Mouse (Mus musculus) embryonic facial prominence, embryonic 15.5 days (tissue): ENCODE results near the gene Plekhh2. TPM values are rescaled to one million over a fixed set of nuclear protein-coding genes. Genes with fewer than 3 reads are reported as not detected.

Source experiments
- ATAC-seq: fragments of 200-750 bp; cut with Nextera tagmentation; 2 replicates; pipeline ENCODE4 v1.8.0; 2017; ENCODE audit warnings: low read depth, moderate TSS enrichment; ENCODE audit not compliant: insufficient number of reproducible peaks, low FRiP score, low TSS enrichment
- H3K27ac ChIP-seq: fragments of 300-500 bp; sonication (generic); replicated peaks from 2 replicates; pipeline ENCODE4 v1.5.1; 2015; ENCODE audit warnings: mild to moderate bottlenecking, inconsistent platforms
- H3K27me3 ChIP-seq: fragments of 300-500 bp; sonication (generic); 2 replicates; pipeline ENCODE4 v1.6.1; 2015; ENCODE audit warnings: inconsistent platforms
- H3K36me3 ChIP-seq: fragments of 300-500 bp; sonication (generic); 2 replicates; pipeline ENCODE4 v1.6.1; 2015; ENCODE audit warnings: mild to moderate bottlenecking, inconsistent platforms
- H3K4me1 ChIP-seq: fragments of 300-500 bp; sonication (generic); 2 replicates; pipeline ENCODE4 v1.6.1; 2015; ENCODE audit warnings: inconsistent platforms
- H3K4me2 ChIP-seq: fragments of 300-500 bp; sonication (generic); replicated peaks from 2 replicates; pipeline ENCODE4 v1.6.1; 2015; ENCODE audit warnings: mild to moderate bottlenecking, inconsistent platforms
- H3K4me3 ChIP-seq: fragments of 300-500 bp; sonication (generic); replicated peaks from 2 replicates; pipeline ENCODE4 v1.5.1; 2015; ENCODE audit warnings: mild to moderate bottlenecking, inconsistent platforms
- H3K9ac ChIP-seq: fragments of 300-500 bp; sonication (generic); 2 replicates; pipeline ENCODE4 v1.6.1; 2015; ENCODE audit warnings: inconsistent platforms
- H3K9me3 ChIP-seq: fragments of 300-500 bp; sonication (generic); replicated peaks from 2 replicates; pipeline ENCODE4 v1.6.1; 2016; ENCODE audit warnings: inconsistent platforms
- WGBS: fragments of 180-500 bp; shearing (Covaris S2); methylation state at CpG from one replicate; pipeline ENCODE4 v1.1.7; 2015; 5-methylcytosine and 5-hydroxymethylcytosine counted together
- polyA plus RNA-seq: library from polyadenylated mRNA; unstranded; fragments of >200 nt; fragmentation: Nextera tagmentation; extraction: Ambion mirVana; gene quantifications from 2 replicates; pipeline ENCODE4 v1.2.1, GENCODE M21; 2015

The Plekhh2 gene
- polyA plus RNA-seq, 1 experiment from 2014 or later, result 8.9 TPM

DNA sequence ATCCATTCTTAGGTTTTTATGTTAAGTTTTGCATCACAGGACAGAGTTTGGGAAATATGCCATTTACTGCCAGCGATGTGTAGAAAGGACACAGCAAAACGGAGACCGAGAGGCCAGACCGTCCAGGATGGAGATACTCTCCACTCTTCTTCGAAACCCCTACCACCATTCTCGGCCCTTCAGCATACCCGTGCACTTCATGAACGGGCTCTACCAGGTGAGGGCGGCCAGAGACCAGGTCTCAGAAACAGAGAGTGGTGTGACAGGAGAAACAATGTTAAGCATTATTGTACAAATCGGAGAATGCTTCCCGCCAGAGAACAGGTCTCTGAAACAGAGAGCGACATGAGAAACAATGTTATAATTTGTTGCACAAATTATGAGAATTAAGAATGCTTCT is 86.2 kb downstream of the Plekhh2 start:
- 87% methylated on average over 12 of the region's 12 CpGs for WGBS
- peaks cover 4% of the 10 kb centered on the region for H3K36me3 ChIP-seq

DNA sequence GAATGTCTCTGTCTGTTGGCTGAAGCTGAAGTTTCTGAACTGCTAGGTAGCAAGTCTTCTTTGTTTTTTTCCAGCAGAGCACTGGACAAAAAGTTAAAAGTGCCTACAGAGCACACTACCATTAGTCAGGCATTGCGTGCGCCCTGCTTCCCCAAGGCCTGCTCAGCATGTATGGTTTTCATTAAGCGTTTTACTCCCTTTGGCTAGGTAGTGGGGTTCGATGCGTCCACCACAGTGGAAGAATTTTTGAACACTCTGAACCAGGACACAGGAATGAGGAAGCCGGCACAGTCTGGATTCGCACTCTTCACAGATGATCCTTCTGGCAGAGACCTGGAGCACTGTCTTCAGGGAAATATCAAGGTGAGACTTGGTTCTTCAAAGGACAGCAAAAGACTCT is 87.2 kb downstream of the Plekhh2 start:
- H3K36me3 ChIP-seq, result no peaks in the 10 kb centered on the region; the same call in 1 of the 2 replicates
- peaks cover 16% of the 10 kb centered on the region for H3K4me1 ChIP-seq
- no peak overlapping the region for H3K4me3 ChIP-seq
- no peaks in the 10 kb centered on the region for H3K9me3 ChIP-seq
- ATAC-seq, result no peak
- WGBS, result 50% methylated on average over 7 of the region's 7 CpGs
- no peak overlapping the region for H3K4me2 ChIP-seq
- peak overlapping the region; percentile 44; the same call in 1 of the 2 replicates for H3K27ac ChIP-seq
- no peak overlapping the region for H3K9ac ChIP-seq
- no peaks in the 10 kb centered on the region for H3K27me3 ChIP-seq

More for the DNA sequence above, 86.2 kb downstream of the Plekhh2 start:
- no peak overlapping the region for H3K4me3 ChIP-seq
- H3K9me3 ChIP-seq, result no peaks in the 10 kb centered on the region
- H3K9ac ChIP-seq, result no peak overlapping the region
- no peak overlapping the region for H3K27ac ChIP-seq
- H3K4me2 ChIP-seq, result no peak overlapping the region
- ATAC-seq, result no peak
- no peaks in the 10 kb centered on the region for H3K27me3 ChIP-seq
- peaks cover 9% of the 10 kb centered on the region for H3K4me1 ChIP-seq

GRCm38 (mm10) chr17:84600051-84600983 is 88.6 kb downstream of the Plekhh2 start:
- no peaks in the 10 kb centered on the region for H3K27me3 ChIP-seq
- H3K9ac ChIP-seq, result no peak overlapping the region
- peak overlapping the region; percentile 44; the same call in 1 of the 2 replicates for H3K27ac ChIP-seq
- peaks cover 18% of the 10 kb centered on the region for H3K4me1 ChIP-seq
- no peak for ATAC-seq
- H3K4me2 ChIP-seq, result no peak overlapping the region
- no peaks in the 10 kb centered on the region; the same call in 1 of the 2 replicates for H3K36me3 ChIP-seq
- H3K9me3 ChIP-seq, result no peaks in the 10 kb centered on the region
- no peak overlapping the region for H3K4me3 ChIP-seq
- 51% methylated on average over 9 of the region's 9 CpGs for WGBS

- Histone ChIP-seq H3K4me1 (peaks cover 11% of the 10 kb centered on the region; the same call in 1 of the 2 replicates), H3K9ac (no peak overlapping the region), H3K4me3 (no peak overlapping the region), H3K36me3 (peaks cover under 1% of the 10 kb centered on the region; the same call in 1 of the 2 replicates), H3K27me3 (no peaks in the 10 kb centered on the region), H3K27ac (no peak overlapping the region), H3K4me2 (no peak overlapping the region), H3K9me3 (no peaks in the 10 kb centered on the region)
- WGBS, result 91% methylated on average over 5 of the region's 5 CpGs
- no peak for ATAC-seq
Measured at GRCm38 (mm10) chr17:84601805-84602204, 90.1 kb downstream of the Plekhh2 start.

DNA sequence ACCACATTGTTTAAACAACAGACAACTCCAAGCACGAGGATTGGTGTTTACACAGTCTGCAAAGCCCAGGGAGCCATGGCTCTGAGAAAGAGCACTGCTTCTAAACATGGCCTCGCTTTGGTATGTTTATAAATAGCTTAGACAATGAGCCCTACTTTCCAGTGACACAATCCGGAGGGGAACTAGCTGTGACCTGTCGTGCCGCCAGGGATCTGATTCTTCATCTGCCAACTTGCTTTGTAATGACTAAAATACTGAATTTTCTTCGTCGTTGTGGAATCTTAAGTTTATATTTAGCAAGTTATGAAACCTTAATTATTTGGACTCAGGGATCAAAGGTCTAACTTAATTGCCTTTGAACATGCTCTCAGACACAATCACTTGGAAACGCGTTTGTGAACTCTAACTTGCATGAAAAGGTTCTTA is 91.5 kb downstream of the Plekhh2 start:
- no peaks in the 10 kb centered on the region for H3K9me3 ChIP-seq
- 41% methylated on average over 9 of the region's 9 CpGs for WGBS
- H3K36me3 ChIP-seq, result peaks cover 3% of the 10 kb centered on the region; the same call in 1 of the 2 replicates
- no peak for ATAC-seq
- H3K27me3 ChIP-seq, result no peaks in the 10 kb centered on the region
- H3K4me1 ChIP-seq, result peaks cover 11% of the 10 kb centered on the region; the same call in 1 of the 2 replicates
- no peak overlapping the region for H3K9ac ChIP-seq
- H3K27ac ChIP-seq, result 0 out of 2 replicates have a peak overlapping the region, but pooled peaks have one; percentile 17
- H3K4me2 ChIP-seq, result no peak overlapping the region
- H3K4me3 ChIP-seq, result no peak overlapping the region

GRCm38 (mm10) chr17:84603709-84604420 is 92.2 kb downstream of the Plekhh2 start:
- Histone ChIP-seq H3K4me3 (no peak overlapping the region), H3K9ac (no peak overlapping the region), H3K4me1 (peaks cover 11% of the 10 kb centered on the region; the same call in 1 of the 2 replicates), H3K9me3 (no peaks in the 10 kb centered on the region), H3K27ac (0 out of 2 replicates have a peak overlapping the region, but pooled peaks have one; percentile 17), H3K36me3 (peaks cover 3% of the 10 kb centered on the region; the same call in 1 of the 2 replicates), H3K4me2 (no peak overlapping the region), H3K27me3 (no peaks in the 10 kb centered on the region)
- 83% methylated on average over 10 of the region's 10 CpGs for WGBS
- ATAC-seq, result no peak

DNA sequence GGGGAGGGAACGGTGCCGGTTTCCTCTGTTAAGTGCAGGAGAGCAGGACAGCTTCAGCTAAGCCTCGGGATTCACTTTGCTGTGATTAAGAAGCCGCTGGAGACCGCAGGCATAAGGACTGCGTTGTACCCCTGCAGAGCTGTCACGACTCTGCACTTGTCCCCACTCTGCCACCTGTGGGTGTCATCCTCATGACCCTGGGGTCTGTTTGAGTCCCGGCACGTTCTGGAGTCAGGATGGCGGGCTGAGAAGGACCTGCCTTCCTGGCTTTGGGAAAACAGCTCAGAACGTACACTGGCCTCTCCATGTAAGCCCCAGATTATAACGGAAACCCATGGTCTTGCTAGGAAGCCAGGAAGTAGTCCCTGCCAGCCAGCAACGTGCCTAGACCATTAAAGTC is 95.3 kb downstream of the Plekhh2 start:
- Histone ChIP-seq H3K4me3 (no peak overlapping the region), H3K9ac (no peak overlapping the region), H3K36me3 (peaks cover 5% of the 10 kb centered on the region), H3K4me1 (0 out of 2 replicates have a peak, but pooled peaks cover 11% of the 10 kb centered on the region), H3K27me3 (no peaks in the 10 kb centered on the region), H3K27ac (no peak overlapping the region), H3K9me3 (no peaks in the 10 kb centered on the region), H3K4me2 (no peak overlapping the region)
- WGBS, result 46% methylated on average over 13 of the region's 13 CpGs
- ATAC-seq, result no peak

DNA sequence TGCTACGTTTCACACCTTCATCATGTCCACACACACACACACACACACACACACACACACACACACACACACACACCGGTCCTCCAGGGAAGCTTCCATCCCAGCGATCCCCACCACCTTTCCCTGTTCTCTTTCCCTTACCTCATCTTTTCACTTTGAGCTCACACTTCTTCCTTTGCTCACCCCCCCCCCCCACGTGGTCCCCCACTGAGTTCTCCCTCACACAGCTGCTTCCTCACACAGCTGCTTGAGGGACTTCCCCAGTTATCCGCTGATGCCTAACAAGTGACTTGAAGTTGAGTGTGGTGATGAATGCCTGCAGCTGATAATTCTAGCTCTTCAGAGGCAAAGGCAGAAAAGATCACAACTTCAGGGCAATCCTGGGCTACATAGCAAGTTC is 95.9 kb downstream of the Plekhh2 start:
- H3K4me3 ChIP-seq, result no peak overlapping the region
- H3K27ac ChIP-seq, result no peak overlapping the region
- H3K36me3 ChIP-seq, result peaks cover 11% of the 10 kb centered on the region
- no peak overlapping the region for H3K4me2 ChIP-seq
- H3K27me3 ChIP-seq, result no peaks in the 10 kb centered on the region
- H3K4me1 ChIP-seq, result 0 out of 2 replicates have a peak, but pooled peaks cover 11% of the 10 kb centered on the region
- H3K9ac ChIP-seq, result no peak overlapping the region
- H3K9me3 ChIP-seq, result no peaks in the 10 kb centered on the region
- 66% methylated on average over 5 of the region's 5 CpGs for WGBS
- no peak for ATAC-seq

DNA sequence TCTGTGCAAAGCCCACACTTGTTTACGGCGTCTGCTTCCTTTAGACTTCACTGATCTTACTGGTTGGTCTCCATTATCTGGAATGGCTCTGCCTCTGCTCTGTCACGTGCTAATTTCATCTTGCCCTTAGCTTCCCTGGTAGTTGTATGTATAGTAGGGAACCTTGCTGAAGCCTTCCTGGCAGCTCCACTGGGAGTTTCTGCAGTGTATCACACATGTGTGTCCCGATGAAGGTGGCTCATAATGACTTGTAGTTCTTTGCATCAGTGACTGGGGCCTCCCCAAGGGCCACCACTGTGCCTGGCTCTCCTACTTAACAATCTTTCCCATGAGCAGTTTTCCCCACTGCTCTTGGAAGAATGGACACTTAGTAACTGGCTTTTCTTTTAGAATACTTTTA is 96.9 kb downstream of the Plekhh2 start:
- 0 out of 2 replicates have a peak, but pooled peaks cover 5% of the 10 kb centered on the region for H3K4me1 ChIP-seq
- no peak overlapping the region for H3K9ac ChIP-seq
- H3K27ac ChIP-seq, result no peak overlapping the region
- H3K4me3 ChIP-seq, result no peak overlapping the region
- H3K36me3 ChIP-seq, result peaks cover 19% of the 10 kb centered on the region
- WGBS, result 78% methylated on average over 4 of the region's 4 CpGs
- H3K4me2 ChIP-seq, result no peak overlapping the region
- ATAC-seq, result no peak
- H3K9me3 ChIP-seq, result no peaks in the 10 kb centered on the region
- H3K27me3 ChIP-seq, result no peaks in the 10 kb centered on the region

DNA sequence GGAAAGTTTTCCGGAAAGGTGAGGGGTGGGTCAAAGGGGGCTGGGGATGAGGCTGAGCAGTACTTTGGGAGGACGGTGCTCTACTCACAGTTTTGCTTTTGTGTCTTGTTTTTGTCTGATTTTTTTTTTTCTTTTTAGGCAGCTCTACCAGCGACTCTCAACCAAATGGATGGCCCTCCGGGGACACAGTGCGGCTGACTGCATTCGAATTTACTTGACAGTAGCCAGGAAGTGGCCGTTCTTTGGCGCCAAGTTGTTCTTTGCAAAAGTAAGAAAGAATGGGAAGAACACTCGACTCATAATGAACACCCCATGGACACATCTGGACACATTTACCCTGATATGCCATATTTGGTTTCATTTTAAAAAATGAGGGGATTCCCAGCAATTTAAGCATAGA is 99.8 kb downstream of the Plekhh2 start:
- Histone ChIP-seq H3K9me3 (no peaks in the 10 kb centered on the region), H3K4me3 (no peak overlapping the region), H3K27ac (no peak overlapping the region), H3K4me1 (no peaks in the 10 kb centered on the region), H3K36me3 (peaks cover 33% of the 10 kb centered on the region), H3K27me3 (no peaks in the 10 kb centered on the region), H3K9ac (no peak overlapping the region), H3K4me2 (no peak overlapping the region)
- WGBS, result 45% methylated on average over 9 of the region's 9 CpGs
- no peak for ATAC-seq

DNA sequence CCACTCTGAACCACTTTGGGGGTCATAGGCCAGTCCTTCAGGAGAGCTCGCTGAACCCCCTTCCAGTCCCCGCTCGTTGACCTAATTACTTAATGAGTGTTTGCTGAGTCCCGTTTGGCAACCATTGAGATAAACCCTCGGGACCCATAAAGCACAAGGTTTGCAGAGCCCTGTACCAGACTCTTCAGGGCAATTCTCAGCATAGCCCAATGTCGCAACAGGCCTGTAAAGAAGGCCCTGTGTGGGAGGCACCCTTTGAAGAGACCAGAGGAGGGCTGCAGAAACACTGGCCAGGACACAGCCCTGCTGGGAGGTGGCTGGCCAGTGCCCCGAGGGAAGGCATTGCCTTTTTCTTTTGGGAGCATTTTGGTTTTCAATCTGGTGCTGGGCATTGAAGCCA is 100.3 kb downstream of the Plekhh2 start:
- Histone ChIP-seq H3K4me2 (no peak overlapping the region), H3K4me1 (no peaks in the 10 kb centered on the region), H3K36me3 (peaks cover 31% of the 10 kb centered on the region), H3K4me3 (no peak overlapping the region), H3K27ac (no peak overlapping the region), H3K9ac (no peak overlapping the region), H3K27me3 (no peaks in the 10 kb centered on the region), H3K9me3 (no peaks in the 10 kb centered on the region)
- ATAC-seq, result no peak
- 52% methylated on average over 7 of the region's 7 CpGs for WGBS
